Mouse (Mus musculus) lung, postnatal 4 days (tissue): Measurements from ENCODE around the gene Gba2.
A peak's percentile ranks its signal among the peaks of the same experiment; 100 is the strongest.
"Not testable (repeated sequence)": the region's sequence is repeated elsewhere in the genome, so short reads cannot be mapped to it uniquely, and the experiment has no call there.

Experiments
- DNase-seq, 2 experiments: peaks; one replicate each; pipeline ENCODE4 v3.0.0; 2021

The Gba2 gene

GRCm38 (mm10) chr4:43551854-43552253, 26.8 kb downstream of the Gba2 start:
- not testable (repeated sequence) for DNase-seq

- peak in 1 of 2 experiments; percentile 22 for DNase-seq
Measured at GRCm38 (mm10) chr4:43549055-43549454, 29.6 kb downstream of the Gba2 start.

- DNase-seq, result peak in 1 of 2 experiments; percentile 19
Measured at GRCm38 (mm10) chr4:43547160-43547559, 31.5 kb downstream of the Gba2 start.

- peak in 1 of 2 experiments; percentile 15 for DNase-seq
Measured at GRCm38 (mm10) chr4:43546375-43547047, 32.2 kb downstream of the Gba2 start.

- DNase-seq, result no peak
Measured at GRCm38 (mm10) chr4:43542044-43542443, 36.6 kb downstream of the Gba2 start.

GRCm38 (mm10) chr4:43536031-43536430, 42.6 kb downstream of the Gba2 start:
- DNase-seq, result no peak

- DNase-seq, result no peak
Measured at GRCm38 (mm10) chr4:43535628-43536027, 43.0 kb downstream of the Gba2 start.

GRCm38 (mm10) chr4:43533270-43533669, 45.4 kb downstream of the Gba2 start:
- DNase-seq, result no peak

- peak; percentile 68 to 82 for DNase-seq
Measured at GRCm38 (mm10) chr4:43530581-43530980, 48.1 kb downstream of the Gba2 start.

GRCm38 (mm10) chr4:43530081-43530501, 48.6 kb downstream of the Gba2 start:
- no peak for DNase-seq

- no peak for DNase-seq
Measured at GRCm38 (mm10) chr4:43528487-43528886, 50.2 kb downstream of the Gba2 start.

GRCm38 (mm10) chr4:43527880-43528279, 50.8 kb downstream of the Gba2 start:
- peak in 1 of 2 experiments; percentile 31 for DNase-seq

GRCm38 (mm10) chr4:43519956-43520355, 58.7 kb downstream of the Gba2 start:
- peak; percentile 86 to 94 for DNase-seq

GRCm38 (mm10) chr4:43519551-43519950, 59.1 kb downstream of the Gba2 start:
- no peak for DNase-seq
